Mouse (Mus musculus) frontal cortex, postnatal 25 days (tissue): ENCODE measurements around the gene Gpsm2.
"Not testable (repeated sequence)": the region's sequence is repeated elsewhere in the genome, so short reads cannot be mapped to it uniquely, and the experiment has no call there.

Source experiments
- DNase-seq, 2 experiments: peaks; one replicate each; pipeline ENCODE4 v3.0.0; 2022; ENCODE audit warnings: low spot score in 2 of 2

Gpsm2 gene

DNA sequence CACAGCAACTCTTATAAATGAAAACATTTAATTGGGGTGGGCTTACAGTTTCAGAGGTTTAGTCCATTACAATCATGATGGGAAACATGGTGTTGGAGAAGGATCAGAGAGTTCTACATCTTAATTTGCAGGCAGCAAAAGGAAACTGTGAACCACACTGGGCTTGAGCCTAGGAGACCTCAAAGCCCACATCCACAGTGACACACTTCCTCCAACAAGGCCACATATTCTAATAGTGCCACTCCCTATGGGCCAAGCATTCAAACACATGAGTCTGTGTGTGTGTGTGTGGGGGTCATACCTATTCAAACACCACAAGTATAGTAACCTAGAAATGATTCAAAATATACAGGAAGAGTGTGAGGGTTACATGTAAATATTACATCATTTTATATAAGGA lies 5.2 kb upstream of the Gpsm2 start:
- no peak for DNase-seq

DNA sequence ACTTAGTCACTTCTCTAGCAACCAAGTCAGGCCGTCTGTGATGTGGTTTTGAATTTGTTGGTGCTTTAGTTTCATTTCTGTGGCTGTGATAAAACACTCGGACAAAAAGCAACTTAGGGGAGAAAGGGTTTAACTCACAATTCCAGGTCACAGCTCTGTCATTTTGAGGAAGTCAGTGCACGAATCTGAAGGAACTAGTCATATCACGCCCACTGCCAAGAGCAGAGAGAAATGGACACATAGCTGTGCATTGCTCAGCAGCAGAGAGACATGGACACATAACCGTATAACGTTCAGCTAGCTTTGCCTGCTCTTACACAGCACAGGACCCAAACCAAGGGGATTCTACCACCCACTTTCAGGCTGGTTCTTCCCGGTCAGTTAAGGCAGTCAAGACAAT lies 4.3 kb upstream of the Gpsm2 start:
- no peak for DNase-seq

DNA sequence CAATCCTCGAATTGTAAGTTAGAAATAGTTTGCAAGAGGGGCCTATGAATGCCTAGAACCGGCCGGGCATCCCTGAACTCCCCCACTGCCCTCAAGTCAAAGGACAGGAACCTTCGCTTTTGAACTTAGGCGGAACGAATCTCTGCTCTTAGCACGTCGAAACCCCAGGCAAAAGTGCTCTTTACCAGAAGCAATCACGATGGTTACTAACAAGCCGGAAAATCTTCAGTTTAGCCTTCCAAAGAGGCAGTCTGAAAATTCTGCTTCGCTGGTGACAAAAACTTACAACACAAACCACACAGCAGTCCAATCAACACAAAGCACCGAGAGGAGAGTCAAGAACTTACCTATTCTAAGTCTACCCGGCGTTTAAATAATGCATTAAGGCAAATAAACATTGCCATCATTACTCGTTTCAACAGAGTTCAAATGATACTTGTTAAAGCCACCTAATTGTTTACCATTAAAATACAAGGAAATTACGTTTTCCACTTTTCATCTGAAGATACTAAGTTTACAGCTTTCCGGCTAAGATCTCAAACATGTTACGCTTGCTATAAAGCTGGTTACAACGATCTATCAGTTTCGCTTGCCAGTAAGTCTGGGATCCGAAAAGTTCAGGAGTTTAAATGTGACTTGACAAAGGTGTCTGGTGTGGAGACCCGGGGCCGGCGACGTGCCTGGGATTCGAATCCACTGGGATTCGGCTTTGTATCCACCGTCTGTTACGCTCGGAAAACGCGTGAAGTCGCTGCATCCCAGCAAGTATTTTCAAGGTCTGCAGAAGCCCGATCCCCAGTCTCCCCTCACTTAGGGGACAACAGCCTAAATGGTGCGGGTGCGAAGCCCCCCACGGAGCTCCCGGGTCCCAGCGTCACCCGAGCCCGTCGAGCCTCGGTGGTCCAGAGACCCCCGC lies 775 bp downstream of the Gpsm2 start:
- peak; percentile 25 to 28 for DNase-seq

DNA sequence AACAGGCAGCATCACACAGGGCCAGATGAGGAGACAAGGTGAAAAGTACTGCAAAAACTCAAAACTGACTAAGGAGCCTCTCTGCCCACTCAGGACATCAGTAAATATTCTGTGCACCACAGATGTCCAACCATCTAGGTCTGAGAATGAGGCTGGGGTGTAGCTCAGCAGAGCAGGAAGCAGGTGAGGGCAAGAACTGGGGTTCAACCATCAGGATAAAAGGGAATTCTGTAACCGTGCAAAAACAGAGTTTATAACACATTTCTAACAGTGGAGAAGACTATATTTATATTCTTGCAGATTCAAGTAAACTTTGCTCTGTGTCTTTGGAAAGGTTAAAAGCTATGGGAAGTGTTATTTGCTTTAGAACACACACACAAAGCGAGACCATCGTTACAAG lies 2.3 kb downstream of the Gpsm2 start:
- DNase-seq = no peak

DNA sequence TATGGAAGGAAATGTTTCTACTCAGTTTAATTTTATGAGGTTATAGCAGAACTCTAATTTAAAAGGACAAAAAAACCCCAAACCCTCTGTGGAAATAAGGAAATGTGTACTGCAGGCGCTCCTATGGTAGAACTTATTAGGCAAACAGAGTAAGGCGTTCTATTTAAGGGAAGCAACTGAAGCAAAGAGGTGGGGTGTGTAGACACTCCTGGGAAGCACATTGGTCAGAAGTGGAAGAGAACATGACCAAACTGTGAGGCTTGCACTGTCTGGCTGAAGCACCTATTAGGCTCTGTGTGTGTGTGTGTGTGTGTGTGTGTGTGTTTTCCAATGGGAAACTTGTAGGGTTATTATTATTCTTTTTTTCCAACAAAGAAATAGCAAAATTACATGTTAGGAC lies 2.8 kb downstream of the Gpsm2 start:
- DNase-seq = no peak

DNA sequence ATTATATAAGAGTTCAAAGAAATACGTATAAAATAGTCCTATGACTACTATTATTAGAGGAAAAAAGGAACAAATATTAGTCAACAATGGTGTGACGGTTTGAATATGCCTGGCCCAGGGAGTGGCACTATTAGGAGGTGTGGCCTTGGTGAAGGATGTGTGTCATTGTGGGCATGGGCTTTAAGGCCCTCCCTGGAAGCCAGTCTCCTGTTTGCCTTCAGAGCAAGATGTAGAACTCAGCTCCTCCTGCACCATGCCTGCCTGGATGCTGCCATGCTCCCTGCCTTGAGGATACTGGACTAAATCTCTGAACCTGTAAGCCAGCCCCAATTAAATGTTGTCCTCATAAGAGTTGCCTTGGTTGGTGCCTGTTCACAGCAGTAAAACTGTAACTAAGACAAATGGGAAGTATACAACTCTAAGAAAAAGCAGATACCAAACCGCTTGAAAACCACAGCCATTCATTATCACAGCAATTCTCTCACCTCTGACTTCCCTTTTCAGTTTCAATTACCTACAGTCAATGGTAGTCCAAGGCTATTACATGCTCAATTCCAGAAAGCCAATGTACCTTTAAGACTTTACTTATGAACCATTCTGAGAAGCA lies 4.1 kb downstream of the Gpsm2 start:
- DNase-seq = no peak

DNA sequence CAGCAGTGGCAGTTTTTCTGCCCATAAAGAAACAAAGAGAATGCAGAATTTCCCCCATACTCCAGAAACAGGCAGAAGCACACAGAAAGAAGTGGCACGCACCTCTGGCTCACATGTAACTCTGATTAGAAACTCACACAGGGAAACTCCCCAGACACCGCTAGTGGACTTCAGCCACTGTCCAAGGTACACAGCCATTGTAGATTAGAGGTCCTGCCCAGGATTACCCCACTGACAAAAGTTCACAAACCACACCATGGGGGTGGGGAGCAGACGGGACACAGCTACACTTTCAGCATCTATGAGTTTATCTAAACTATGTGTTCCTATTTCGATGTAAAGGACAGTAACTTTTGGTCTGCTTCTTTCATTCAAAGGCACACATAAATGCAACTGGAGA lies 7.3 kb downstream of the Gpsm2 start:
- DNase-seq = no peak

DNA sequence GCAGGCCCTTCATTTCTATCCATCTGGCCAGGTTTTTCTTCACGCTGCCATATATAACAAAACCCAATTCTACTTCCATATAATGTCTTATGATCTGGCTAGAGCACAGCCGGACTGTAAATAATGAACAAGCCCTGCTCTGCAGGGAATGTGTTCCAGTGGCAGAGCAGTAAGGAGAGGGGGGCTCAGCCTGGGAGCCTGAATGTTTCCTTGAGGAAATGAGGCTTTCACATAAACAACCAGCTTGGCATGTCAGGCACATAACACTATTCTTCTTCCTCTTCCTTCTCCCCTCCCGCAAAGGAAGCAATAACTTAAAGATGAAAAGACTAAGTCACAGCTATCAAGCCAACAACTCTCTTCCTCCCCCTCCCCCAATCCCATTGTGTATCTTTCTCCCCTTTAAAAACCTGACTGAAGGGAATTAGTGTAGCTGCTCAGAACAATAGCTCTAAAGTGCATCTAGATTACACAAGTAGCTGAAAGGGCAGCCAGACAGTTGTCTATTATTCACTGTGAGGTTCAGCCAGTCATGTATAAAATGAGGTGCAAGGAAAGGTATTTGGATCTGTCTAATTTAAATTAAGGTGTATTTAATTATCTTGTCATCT lies 8.9 kb downstream of the Gpsm2 start:
- DNase-seq = no peak

DNA sequence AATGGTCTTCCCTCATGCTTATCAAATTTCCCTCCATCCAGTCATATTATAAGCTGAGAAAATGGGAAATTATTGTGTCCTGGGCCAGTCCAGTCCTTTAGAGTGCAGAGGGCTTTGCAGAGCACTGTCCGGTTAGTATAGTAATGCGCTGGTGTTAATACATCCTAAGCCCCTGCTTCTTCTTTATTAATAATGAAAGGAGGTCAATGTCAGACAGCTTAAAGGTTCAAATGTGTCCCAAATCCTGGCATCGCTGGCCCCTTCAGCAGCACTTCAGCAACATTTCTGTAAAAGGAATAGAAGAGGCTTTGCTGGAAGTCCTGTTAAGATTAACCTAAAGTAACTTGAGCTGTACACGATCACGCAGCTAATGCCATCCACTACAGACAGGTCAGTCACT lies 10.8 kb downstream of the Gpsm2 start:
- DNase-seq = no peak

DNA sequence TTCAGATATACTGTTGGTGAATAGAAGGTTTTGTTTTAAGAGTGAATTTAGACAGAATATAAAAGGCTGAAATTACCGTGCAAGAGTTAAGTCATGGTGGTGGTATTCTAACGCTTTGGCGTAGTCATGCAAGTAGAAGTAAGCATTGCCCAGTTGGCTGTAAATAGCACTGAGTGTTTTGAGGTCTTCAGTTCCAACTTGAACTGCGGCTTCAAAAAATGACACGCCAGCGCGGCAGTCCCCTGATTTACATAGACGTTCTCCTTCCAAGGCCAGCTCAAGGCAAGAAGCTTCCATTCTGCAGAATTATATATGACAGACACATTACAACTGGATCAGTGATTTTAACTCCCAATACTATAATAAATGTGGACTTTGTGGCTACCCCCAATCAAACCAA lies 19.3 kb downstream of the Gpsm2 start:
- DNase-seq = no peak

DNA sequence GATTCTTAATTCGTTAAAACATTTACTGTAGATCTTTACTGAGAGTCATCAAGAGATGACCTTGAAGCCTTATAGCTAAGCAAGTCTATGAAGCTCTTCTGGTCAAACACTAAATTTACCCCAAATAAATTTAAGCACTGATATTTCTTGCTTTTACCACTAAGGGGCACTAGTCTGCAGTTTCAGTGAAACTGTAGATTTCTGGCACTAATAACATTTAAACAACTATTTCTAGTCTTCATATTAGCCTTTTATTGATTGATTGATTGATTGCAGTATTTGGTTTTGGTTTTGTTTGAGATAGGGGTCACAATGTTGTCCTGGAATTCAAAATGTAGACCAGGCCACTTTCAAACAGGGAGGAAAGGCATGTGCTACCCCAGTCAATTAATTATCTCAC lies 20.9 kb downstream of the Gpsm2 start:
- no peak for DNase-seq

DNA sequence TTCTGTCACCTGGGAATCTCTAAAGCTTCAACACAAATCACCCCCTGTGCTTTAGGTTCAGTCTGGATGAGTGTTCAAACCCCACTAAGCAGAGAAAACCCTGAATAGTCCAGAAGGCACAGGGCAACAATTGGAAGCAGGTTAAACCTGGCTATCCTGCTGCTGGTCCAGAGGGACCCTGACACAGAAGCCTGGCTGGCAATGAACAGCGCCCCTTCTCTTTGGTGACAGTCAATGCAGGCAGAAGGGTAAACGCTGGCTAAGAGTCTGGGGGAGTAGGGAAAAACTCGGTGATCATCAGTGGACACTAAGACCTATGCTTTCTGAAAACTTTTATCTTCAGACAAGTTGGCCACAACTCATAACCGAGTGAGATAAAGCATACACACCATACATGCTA lies 22.3 kb downstream of the Gpsm2 start:
- DNase-seq = no peak

DNA sequence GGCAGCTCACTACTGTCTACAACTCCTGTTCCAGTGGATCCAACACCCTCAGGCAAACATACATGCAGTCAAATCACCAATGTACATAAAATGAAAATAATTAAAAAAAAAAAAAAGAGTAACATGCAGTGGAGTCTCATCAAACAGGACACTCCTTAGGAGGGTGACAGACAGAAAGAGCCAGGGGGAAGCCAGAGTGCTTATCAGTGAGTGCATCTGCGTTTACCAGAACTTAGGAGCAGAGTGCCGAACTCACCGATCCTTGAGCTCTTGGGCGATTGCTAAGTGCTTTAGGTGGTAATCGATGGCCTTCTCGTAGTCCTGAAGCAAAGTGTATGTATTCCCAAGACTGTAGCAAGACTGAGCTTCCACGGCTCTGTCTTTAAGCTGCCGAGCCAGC lies 23.4 kb downstream of the Gpsm2 start:
- DNase-seq = no peak

DNA sequence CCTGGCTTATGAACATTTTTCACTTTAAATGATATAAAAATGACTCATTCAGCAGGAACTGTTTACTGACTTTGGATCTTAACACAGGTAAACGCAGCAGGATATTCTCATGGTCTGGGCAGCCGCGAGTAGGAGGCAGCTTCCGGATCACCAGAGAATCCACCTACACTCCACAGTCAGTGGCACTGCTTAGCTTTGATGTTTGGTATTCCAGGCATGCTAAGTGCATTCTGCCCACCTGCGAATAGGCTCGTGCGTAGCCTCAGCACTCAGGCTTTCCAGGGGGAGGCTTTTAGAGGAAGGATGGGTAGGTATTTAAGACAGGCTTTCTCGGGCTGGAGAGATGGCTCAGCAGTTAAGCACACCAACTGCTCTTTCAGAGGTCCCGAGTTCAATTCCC lies 27.8 kb downstream of the Gpsm2 start:
- no peak for DNase-seq

DNA sequence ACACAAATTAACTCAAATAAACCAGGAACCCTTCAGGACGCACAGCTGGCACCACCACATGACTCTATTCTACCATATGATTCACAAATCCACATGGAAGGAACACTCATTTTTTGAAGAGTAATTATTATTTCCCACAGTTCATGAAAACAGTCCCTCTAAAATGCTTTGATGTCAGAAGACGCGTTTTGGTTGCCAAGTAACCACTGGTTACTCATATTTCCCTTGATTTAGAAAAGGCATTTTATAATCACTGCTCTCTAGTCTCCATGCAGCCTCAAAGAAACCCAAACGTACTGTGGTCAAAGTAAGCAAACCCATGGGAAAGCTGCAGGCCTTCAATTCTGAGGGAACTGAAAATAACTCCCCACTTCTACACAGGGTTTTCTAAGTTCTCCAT lies 32.1 kb downstream of the Gpsm2 start:
- no peak for DNase-seq

DNA sequence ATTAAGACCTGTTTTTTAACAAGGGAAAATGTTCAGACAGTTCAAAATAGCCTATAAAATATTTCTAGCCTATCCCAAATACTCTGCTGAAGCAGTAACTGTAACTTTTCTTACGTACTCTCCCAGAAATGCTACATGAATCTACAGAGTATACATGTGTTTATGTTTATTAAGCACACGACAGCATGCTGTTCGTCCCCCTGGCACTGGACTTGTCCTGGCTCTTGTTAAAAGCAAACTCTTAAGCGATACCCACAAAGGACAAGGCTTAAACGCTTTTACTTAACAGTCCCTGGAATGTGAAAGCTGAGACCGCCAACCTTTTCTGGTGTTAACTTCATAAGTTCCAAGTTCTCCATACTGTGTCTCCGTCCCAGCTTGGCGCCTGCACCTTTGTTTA lies 32.7 kb downstream of the Gpsm2 start:
- no peak for DNase-seq

DNA sequence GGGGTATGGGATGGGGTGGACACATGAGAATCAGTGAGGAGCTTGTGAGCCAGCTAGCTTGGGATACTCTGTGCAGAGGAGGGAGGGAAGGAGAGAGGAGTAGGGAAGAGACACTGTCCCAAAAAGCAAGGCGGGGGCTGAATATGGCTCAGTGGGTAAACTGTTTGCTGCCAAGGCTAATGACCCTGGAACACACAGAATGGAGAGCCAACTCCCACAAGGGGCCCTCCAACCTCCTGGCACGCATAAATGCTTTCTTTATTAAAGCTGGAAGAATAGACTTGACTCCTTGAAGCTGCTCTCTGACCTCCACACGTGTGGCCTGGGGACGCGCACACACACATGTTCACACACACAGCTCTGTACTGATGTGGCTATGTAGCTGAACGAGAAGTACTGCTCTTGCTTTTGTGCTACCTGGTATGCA lies 33.1 kb downstream of the Gpsm2 start:
- no peak for DNase-seq

DNA sequence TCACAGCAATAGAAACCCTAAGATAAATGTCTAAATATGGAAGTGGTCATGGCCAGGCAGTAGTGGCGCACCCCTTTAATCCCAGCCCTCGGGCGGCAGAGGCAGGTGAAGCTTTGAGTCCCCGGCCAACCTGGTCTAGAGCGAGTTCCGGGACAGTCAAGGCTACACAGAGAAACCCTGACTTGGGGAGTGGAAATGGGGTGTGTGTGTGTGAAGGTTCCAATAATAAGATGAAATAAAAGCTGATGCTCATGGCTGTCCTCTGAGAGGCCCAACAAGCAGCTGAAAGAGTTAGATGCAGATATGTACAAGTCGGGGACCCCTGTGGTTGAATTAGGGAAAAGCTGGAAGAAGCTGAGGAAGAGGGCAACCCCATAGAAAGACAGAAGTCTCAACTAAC lies 36.4 kb downstream of the Gpsm2 start:
- DNase-seq = no peak

DNA sequence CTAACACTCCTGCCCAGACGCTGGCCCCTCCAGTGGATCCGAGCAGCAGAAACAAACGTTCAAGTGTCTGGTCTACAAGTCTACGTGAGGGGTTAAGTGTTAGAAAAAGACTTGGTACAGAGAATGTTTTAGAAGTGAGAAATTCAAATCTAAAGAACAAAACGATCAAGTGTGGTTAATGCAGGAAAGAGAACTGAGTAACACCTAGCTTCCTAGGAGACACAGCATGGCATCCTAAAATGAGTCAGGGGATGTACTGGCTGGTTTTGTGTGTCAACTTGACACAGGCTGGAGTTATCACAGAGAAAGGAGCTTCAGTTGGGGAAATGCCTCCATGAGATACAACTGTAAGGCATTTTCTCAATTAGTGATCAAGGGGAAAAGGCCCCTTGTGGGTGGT lies 38.5 kb downstream of the Gpsm2 start:
- DNase-seq = not testable (repeated sequence)

DNA sequence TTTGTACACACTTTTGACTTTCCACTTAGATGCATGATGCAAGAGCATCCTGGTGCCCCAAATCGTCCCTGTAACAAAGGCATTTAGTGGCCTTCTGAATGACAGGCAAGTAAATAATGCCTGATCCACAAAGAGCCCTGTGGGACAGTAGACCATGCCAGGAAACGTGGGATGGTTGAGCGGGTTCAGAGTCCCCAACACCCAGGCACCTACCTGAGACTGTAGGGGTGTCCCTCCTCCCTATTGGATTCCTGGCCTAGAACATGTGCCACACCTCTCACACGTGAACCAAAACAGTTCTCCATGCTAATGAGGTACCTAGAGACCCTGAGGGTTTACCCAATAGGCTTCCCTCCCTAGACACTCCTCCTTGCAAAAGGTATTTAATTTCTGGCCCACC lies 41.1 kb downstream of the Gpsm2 start:
- DNase-seq = no peak

DNA sequence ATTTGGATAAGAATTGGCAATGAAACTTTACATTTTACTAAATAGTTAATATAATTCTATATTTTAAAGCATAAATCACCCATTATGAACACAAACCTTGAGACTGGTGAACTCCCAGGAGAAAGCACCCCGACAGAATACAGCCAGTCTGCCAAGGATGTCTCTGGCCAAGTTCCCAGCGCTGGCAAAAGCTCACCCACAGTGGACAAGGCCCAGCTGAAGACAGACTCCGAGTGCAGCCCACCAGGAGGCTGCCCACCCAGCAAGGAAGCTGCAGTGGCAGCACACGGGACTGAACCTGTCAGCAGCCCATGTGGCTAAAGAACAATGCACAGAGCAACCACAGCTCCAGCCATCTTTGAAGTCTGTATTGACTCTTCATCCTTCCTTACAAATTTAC lies 45.5 kb downstream of the Gpsm2 start:
- no peak for DNase-seq

DNA sequence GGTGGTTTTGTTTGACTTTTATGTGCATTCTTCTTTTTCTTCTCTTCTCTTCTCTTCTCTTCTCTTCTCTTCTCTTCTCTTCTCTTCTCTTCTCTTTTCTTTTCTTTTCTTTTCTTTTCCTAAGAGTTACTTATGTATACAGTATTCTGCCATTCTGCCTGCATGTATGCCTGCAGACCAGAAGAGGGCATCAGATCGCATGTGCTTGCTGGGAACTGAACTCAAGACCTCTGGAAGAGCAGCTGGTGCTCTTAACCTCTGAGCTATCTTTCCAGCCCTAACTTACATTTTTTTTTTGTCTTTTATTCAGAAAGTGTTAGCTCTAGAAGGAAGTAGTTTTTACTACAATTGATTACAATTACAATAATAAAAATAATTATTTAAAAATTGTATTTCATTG lies 61.2 kb downstream of the Gpsm2 start:
- DNase-seq = no peak

DNA sequence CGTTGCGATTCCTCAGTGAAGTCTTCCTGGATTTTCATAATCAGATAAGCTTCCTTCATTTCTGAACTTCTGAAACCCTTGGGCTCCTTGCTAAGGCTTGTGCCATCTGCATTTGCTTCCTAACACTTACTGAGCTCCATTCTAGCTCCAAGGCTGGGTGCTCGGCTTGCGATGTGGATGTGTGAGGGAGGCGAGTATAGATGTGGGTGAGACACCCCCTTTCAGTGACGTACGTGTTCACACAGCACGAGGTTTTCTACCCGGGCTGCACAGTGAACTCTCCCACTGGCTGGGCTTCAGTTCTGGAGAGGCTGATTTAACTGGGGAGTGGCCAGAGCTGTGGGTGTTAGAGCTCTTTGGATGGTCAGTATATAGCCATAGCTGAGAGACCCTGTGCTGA lies 63.5 kb downstream of the Gpsm2 start:
- no peak for DNase-seq
